Mouse (Mus musculus) A20 (cell line): ENCODE results near the gene Fam118a.
"Not testable (repeated sequence)": the region's sequence is repeated elsewhere in the genome, so short reads cannot be mapped to it uniquely, and the experiment has no call there.

Experiments
- DNase-seq: peaks from one replicate; pipeline ENCODE4 v3.0.0-alpha.2; 2011; ENCODE audit warnings: low read depth, low spot score

The Fam118a gene

DNA sequence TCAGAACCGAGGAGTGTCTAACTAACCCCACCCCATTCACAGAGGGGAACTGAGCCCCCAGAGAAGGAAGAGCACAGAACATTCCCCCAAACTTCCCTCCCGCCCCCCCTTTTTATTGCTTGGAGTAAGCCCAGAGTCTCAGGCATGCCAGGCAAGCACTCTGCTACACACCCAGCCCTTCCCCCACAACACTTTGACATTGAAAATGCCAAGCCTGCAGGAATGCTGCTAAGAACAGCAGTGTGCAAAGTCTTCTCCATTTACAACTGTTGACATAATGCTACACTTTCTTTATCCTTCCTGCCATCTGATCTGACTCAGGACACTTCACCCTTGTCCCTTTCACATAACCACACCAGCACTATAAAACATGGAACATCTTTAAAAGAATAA is 16.1 kb upstream of the Fam118a start:
- DNase-seq = no peak

DNA sequence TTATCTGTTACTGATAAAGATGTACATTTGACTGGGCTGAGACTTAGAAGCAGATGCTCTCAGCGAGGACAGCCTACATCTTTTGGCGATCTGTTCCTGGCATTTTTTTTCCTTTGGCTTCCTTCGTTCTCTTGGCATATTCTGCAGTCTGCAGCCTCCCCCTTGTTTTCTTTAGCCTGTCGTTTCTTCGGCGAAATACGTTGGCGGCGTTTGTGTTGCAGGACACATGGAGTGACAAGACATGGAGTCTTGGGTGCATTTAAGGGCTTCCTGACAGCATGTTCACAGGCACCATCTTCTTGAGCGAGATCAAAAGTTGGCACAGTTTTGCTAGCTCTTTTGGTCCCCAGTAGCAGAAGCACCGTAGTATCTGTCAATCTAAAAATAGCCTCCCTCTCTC is 13.0 kb upstream of the Fam118a start:
- DNase-seq = no peak

DNA sequence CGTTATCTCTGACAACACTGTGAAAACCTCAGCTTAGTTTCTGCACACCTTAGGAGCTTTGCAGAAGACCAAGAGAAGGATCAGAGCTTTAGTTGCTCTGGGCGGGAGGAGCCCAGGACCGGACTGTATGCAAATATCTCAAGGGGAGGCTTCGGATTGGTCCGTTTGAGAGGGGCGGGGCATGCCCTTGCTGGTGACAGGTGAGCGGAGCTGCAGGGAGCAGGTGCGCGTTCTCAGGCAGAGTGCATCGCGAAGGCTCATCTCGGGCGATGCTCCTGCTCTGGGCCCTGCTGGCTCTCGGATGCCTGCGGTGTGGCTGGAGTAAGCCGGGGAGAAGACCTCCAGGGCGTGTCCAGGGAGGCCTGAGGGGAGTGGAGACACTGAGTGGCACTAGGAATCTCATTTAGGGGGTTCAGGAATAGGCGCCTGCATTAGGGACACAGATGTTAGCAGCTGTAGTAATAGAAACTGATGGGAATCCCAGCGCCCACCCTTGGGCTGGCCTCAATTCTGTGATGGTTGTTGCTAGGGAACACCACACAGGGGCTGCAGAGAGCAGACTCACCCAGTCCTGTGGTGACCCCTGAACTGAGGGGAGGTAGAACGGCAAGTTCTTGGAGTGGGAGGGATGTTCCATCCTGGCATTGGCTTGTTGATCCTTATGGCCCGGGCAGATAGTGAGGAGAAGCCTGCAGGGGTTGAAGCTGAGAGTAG is 11.6 kb upstream of the Fam118a start, which contains the start of gene Upk3a:
Upk3a (plus strand) TSS at position 191 of the 714 bp plus-strand sequence.
- peak; percentile 71 for DNase-seq

DNA sequence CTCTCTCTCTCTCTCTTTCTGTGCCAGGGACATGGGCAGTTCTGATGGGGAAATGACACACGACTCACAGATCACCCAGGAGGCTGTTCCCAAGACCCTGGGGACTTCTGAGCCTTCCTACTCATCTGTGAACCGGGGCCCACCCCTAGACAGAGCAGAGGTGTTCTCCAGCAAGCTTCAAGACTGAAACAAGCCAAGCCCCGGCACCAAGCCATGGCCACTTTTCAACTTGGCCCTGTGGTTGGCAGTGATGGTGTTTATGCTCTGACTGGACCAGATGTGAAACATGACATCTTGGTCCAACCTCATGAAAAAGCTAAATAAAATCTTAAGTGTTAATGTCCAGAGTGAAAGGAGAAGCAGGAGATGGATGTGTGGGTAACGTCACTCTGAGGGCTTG is 6.5 kb upstream of the Fam118a start:
- DNase-seq = no peak

DNA sequence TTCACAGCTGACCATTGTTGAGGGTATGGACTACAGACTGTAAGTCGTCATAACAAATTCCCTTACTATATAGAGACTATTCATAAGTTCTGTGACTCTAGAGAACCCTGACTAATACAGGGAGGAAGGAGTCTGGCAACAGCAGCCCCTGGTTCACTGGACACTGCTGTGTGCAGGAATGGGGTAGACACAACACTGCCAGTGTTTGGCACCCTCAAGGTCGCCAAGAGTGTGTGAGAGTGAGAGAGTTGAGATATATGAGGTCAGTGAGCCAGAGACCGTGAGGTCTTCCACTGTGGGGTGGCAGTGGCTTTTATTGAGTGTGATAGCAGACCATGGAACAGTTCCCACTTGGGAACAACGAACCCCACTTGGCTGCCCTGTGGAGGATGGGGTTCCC is 2.6 kb upstream of the Fam118a start:
- no peak for DNase-seq

DNA sequence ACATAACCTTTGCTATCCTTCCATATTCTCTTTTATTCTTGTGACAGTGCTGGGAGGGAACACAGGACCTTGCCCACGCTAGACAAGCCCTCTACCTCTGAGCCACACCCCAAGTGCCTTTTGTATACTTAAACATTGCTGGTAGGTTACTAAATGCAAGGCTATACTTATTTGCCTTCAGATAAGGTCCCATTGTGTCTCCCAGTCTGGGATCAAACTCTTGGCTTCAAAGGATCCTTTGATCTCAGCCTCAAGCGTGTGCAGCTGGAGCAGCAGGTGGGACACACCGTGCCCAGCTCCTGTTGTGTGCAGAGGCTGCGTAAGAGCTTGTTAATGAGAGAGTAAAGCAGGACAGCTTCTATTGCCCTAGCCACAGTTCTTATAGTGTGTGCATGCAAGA is 1.0 kb upstream of the Fam118a start:
- DNase-seq = no peak

DNA sequence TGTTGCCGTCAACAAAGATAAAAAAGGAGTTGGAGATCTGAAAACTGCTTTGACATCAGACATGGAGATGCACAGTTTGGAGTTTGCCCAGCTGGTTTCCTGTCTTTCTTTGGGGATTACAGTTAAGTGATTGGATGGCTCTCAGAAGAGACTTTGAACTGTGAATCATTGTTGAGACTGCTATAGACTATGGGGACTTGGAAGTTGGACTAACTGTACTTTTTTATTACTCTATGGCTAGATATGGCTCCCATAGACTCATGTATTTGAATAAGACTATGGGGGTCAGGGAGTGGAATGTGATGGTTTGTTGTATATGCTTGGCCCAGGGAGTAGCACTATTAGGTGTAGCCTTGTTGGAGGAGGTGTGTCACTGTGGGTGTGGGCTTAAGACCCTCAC is 1.9 kb downstream of the Fam118a start:
- not testable (repeated sequence) for DNase-seq

DNA sequence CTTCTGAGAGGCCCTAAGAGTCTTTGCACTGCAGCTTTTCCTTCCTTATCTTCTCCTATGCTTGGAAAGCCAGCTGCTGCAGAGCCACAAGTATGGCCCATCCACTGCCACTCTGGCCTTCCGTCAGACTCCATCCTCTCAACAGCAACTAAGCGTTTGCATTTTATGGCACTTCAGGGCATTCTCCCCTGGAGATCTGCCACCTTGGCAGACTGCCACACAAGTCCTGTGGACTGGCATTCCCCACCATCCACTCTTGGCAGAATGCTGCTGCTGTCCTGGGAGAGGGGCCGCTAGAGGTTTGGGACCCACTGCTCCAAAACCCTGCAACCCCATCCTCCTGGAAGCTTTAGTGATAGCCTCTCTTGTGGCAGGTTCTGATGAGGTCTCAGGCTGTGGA is 3.1 kb downstream of the Fam118a start:
- DNase-seq = no peak

DNA sequence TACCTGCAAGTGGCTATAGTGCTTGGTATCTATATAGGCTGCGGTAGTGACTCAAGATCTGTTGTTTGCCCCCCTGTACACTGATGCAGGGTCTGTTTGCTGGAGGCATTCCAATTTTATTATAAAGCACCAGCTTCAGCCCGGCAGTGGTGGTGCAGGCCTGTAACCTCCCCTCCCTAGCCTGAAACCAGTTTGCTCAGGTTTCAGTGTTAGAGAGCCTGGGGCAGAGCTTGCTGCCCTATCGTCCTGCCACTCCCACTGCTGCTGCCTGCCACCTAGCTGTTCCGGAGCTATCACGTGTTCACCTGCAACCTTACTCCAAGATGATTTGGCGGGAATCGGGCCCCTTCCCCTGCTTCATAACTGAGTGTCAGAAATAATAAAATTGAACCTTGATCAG is 5.2 kb downstream of the Fam118a start:
- not testable (repeated sequence) for DNase-seq

DNA sequence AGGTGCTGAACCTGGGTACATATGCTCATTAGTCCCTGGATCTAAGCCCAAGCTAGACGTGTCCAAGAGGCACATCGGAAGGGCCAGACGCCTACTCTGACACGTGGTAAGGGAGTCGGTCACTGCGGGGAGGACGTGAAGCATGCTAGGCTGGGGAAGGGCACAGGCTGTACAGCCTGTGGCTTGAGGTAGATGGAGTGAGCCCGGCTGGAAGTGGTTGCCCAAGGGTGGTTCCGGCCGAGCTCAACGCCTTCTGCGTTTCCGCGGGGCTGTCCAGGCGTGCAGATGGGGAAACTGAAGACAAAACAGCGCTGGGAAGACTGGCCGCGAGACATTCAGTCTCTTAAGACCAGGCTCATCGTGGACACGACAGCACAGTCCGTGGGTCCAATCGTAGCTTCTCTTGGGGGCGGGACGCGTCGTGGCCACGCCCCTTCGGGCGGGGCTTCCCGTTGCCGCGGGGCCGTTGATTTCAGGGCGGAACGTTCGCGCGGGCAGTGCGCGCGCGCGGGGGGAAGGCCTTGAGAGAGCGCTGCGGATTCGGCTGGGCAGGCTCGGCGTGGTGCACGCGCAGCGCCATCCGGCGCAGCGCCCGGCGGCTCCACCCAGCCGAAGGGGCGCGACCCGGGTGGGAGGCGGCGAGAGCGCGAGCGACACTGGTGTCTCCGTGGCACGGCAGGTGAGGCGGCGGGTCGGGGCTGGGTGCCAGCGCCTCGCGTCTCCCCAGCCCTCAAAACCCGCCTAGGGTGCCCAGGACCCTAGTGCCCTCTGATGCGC is 8.0 kb downstream of the Fam118a start:
- DNase-seq = peak; percentile 99

DNA sequence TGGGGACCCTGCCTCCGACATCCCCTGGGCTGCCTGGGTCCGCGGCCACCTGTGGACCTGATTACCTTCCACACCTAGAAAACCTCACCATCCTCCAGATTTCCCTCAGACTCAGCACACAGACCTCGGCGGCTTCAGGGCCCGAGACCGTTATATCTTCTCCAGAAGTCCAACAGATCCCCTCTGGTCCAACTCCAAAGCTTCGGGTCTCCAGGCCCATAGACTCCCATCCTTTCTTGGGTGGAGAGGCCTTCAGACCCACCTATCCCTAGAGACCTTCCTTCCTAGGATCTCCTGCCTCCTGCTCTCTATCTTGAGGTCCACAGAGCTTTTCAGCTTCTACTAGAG is 8.6 kb downstream of the Fam118a start:
- DNase-seq = no peak

DNA sequence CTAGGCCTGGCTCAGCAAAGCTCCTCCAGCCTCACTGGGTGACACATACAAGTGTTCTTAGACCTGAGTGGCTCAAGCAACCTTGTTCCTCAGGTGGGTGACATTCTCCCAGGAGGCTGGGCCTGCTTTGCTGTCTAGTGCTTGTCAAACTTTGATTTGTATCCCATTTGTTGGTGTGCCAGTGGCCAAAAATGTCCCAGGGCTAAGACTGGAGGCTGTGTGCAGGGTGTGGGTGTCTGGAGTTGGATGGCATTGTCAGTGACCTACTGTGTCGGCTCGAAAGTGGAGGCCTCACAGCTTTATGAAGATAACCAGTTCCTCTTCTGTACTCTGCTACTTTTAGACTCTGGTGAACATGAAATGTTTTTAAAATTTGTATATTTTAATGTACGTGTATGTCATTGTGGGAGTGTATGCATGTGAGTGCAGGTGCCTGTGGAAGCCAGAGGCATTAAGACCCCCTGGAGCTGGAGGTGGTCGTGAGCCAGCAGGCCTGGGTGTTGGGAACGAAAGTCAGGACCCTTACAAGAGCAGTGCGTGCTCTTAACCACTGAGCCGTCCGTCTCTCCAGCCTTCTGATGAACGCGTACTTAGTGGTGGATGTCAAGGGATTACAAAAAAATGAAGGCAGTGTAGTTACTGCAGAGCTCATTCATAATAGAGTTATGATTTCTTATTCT is 12.9 kb downstream of the Fam118a start:
- DNase-seq = peak; percentile 75

DNA sequence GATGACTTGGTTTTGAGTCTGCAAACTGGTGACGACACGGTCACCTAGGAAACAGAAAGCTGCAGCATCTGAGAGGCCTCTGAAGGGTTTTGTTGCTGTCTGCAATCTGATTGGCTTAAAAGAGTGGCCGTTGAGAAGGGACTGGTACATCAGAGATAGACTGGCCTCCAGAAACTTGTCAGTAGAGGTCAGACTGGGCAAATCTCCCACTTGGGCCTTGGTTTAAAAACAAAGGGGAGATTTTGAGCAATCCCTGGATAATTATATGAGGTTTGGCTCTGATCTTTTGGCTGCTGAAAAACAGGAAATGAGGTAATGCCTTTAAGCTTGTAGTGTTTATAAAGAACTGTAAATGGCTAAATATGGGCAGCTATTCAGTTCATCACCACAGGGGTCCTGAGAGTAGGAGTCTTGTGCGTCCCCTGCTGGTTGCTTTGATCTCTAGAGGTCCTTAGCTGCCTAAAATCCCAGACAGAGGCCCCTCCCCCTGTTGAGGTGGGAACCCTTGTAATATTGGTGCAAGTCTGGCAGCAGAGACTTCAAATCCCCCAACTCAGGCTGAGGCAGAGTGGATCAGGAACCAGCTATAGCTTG is 13.7 kb downstream of the Fam118a start:
- peak; percentile 92 for DNase-seq

DNA sequence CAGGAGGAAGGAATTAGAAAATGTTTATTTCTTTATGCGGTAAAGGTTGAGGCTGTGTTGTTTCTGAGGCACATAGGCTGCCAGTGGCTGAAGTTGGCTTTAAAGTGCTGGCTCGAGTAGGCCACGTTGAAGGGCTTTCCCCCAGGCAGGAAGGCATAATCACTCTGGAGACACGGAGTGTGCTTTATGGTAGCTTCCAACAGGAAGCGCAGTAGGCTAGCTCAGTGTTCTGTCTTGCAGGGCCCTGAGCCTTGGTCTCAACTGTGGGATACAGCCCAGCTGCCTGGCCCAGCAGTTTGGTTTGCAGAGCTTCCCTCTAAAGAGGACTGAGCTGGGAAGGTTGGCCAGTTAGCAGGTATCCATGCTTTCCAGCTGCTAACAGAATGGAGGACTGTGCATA is 14.4 kb downstream of the Fam118a start:
- DNase-seq = no peak

DNA sequence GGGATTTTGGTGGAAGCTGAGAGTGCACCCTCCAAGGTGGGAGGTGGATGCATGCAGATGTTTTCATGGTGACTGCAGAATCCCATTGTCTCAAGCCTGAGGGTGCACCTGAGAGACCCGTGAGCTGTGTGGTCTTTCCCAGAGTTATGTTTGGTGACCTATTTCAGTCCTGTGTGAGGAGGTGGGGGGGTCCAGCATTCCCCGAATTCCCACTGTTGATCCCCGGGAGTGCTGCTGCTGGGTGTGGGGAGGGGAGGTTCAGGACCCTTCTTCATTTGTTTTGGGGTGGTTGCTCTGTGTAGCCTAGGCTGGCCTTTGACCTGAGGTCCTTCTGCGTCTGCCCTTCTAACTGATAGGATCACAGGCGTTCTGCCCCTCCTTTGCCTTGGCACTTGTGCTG is 15.0 kb downstream of the Fam118a start:
- no peak for DNase-seq

DNA sequence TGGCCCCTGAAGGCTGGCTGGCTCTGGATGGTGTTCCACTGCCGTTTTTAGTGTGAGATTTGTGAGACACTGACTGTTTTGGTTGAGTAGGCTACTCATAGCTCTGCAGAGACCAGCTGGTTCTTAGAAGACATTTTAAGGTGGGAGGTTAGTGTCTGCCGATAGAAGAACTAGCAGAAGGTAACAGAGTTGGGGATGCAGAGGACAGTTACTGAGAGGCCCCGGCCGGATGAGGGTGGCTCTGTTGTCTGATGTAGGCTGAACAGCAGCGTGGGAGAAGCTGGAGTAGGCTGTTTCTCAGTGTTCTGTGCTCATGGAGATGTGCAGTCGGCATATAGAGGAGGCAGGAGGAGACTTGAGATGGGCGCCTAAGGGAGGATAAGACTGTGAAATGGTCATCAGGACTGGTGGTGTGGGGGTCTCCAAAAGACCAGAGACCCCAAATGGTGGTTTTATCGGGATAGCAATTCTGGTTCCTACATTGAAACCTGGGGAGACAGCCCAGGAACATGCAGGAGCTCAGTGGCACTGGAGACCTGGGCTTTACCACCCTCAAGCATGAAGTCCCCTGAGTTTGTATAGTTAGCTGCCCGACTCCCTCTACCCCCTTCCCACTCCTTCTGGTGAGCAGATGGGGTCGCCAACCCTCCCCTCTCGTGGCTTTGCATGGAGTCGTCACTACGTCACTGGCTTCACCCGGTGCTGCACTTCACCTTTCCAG is 17.6 kb downstream of the Fam118a start:
- no peak for DNase-seq

DNA sequence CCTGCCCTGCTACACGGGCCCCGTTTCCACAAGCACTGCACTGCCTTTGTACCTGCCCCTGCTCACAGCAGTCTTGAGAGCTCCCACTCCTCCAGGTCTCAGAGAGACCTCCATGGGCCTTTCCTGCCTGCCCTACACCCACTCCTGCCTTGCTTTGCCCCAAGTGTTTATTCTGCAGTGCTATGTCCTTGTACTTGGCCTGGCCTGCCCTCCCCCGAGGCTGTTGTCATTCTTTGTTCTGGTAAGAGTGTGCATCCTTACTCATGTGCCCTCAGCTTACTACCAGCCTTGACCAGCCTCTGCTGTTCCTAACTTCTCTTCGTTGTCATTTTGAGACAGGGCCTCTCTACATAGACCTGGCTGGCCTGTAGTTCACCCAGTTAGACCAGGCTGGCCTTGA is 19.1 kb downstream of the Fam118a start:
- DNase-seq = no peak

DNA sequence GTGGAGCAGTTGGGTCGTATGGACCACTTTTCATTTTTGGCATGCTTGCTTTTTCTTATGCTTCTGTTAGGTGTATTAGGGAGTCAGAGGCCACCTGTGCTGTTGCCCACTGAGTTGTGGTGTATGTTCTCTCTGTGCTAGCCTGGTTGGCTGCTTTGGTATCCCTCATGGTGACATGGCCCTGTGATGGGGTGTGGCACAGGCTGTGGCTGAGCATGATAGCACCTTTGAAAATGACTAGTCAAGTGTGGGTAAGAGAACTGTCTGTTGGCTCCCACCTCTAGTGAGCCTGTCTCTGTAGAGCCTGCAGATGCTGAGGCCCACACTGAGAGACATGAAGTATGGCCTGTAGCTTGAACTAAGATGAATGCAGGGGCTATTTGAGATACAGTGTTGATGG is 21.0 kb downstream of the Fam118a start:
- no peak for DNase-seq

DNA sequence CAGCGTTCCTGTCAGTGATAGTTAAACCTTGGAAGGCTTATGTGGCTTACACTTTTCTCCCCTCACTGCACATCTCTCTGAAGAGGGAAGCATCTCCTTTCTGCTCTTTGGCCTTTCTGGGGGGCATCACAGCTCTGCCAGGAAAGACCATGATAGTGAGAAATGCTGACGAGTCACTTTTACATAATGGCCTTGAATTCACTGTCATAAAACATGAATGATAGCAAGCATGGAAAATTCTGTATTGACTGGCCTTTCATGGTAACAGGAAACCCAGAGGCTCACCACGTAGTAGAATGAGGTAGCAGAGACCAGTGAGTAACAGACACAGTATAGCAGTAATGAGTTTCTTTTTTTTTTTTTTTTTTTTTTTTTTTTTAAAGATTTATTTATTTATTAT is 25.4 kb downstream of the Fam118a start:
- DNase-seq = no peak

DNA sequence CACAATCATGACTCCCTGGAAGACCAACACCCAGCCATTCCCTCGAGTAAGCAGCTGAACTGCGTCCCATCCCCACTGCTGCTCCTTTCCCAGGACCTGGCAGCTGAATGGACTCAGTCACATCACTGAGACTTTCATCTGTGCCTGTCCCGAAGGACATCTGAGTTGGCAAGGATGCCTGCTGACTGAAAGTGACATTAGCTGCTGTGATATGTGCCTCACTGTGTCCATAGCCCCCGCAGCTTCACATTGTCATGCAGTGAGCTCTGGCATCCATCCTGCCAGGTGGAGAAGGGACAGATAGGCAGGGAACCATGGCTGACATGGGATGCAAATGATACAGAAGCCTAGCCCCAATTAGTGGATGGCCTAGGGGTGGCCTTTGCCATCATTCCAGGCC is 26.4 kb downstream of the Fam118a start:
- DNase-seq = no peak

DNA sequence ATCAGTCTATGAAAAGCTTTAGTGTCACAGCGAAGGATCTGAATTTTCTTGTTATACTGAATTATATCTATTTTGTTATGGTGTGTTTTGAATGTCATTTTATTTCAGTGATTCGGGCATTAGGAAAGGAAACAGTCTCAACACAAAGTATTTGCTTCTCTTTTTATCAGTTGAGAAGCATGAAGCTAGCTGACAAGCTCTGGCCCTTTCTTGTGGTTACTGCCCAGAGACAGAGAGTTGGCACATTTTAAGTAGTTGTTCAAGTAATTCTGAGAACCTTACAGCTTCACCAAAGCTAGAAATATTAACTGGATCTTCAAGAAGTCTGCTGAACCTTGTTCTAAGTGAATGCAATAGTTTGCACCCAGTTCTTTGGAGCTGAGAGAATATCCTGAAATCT is 34.7 kb downstream of the Fam118a start:
- no peak for DNase-seq

DNA sequence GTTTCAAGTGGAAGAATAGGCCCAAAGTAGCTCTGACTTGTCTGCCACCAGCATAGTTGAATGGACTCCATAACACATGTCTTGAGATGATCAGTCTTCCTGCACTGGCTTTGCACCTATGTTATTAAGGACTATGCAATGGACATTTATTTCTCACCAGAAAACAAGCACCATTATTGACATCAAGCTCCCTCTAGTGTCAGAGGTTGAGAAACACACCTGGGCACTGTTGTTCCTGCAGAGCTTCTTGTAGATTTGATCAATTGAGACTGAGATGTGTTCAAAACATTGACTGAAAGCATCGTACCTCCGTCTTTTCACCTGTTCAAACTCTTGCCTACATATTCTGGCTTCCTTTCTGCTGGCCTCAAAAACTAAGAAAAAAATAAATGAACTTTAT is 41.8 kb downstream of the Fam118a start:
- peak; percentile 69 for DNase-seq
